Mouse (Mus musculus) CH12.LX (cell line): ENCODE data around the gene Nlrp4f. TPM values are rescaled to one million over a fixed set of nuclear protein-coding genes. Genes with fewer than 3 reads are reported as not detected.

ENCODE experiments used
- DNase-seq: peaks from one replicate; pipeline ENCODE4 v3.0.0-alpha.2; 2013; ENCODE audit errors: extremely low read depth
- H3K27ac ChIP-seq: 2 replicates; pipeline ENCODE4 v1.5.1; 2012; ENCODE audit warnings: low read depth, mild to moderate bottlenecking, control low read depth, moderate library complexity; ENCODE audit not compliant: insufficient read depth
- H3K27me3 ChIP-seq: replicated peaks from 2 replicates; pipeline ENCODE3; 2012; ENCODE audit warnings: inconsistent platforms
- H3K36me3 ChIP-seq, 2 experiments: replicated peaks in 1 of 2; 2 replicates each; pipeline versions ENCODE3 to v1.6.1; 2012; ENCODE audit warnings: inconsistent platforms in 1 of 2, low read length in 1 of 2, mild to moderate bottlenecking in 1 of 2, mixed read lengths in 1 of 2, moderate library complexity in 1 of 2; ENCODE audit not compliant: control insufficient read depth in 1 of 2, insufficient read depth in 1 of 2
- H3K4me1 ChIP-seq, 2 experiments: 2 replicates each; pipeline ENCODE4 v1.6.1; 2012; ENCODE audit warnings: inconsistent platforms in 1 of 2, moderate library complexity in 1 of 2; ENCODE audit not compliant: insufficient read depth in 2 of 2, control insufficient read depth in 1 of 2
- H3K4me2 ChIP-seq: 2 replicates; pipeline ENCODE4 v1.6.1; 2012; ENCODE audit warnings: low read depth, mild to moderate bottlenecking, control low read depth; ENCODE audit not compliant: poor library complexity, insufficient read depth, severe bottlenecking
- H3K4me3 ChIP-seq, 3 experiments: fragments of 150-350 bp in 1 of 3; sonication (generic) in 1 of 3; replicated peaks in 1 of 3; 2 replicates each; pipeline versions ENCODE3 to v1.5.1; 2011 to 2012; ENCODE audit warnings: low read depth in 2 of 3, low read length in 2 of 3, mild to moderate bottlenecking in 2 of 3, moderate library complexity in 2 of 3, control low read depth in 1 of 3, improper control_type of control experiment in 1 of 3, inconsistent platforms in 1 of 3, mixed read lengths in 1 of 3; ENCODE audit not compliant: poor library complexity in 1 of 3
- H3K79me2 ChIP-seq: replicated peaks from 2 replicates; pipeline ENCODE4 v1.6.1; 2012; ENCODE audit warnings: mild to moderate bottlenecking, moderate library complexity; ENCODE audit not compliant: control insufficient read depth, poor library complexity, insufficient read depth, severe bottlenecking; ENCODE audit errors: extremely low read depth
- H3K9ac ChIP-seq: 2 replicates; pipeline ENCODE4 v1.6.1; 2012; ENCODE audit warnings: low read depth, mild to moderate bottlenecking, control low read depth, moderate library complexity; ENCODE audit not compliant: insufficient read depth
- H3K9me3 ChIP-seq: replicated peaks from 2 replicates; pipeline ENCODE3; 2012; ENCODE audit warnings: low read length, inconsistent platforms, mixed read lengths
- CHD1 ChIP-seq: IDR thresholded peaks from 2 replicates; pipeline ENCODE4 v1.6.1; 2012; ENCODE audit warnings: low read depth, low read length, improper control_type of control experiment, inconsistent platforms
- CHD2 ChIP-seq: IDR thresholded peaks from 2 replicates; pipeline ENCODE4 v1.6.1; 2011; ENCODE audit warnings: low read length, improper control_type of control experiment
- CTCF ChIP-seq, 2 experiments: IDR thresholded peaks in 1 of 2; conservative IDR thresholded peaks in 1 of 2; 2 replicates each; pipeline ENCODE4 v1.5.1; 2011 to 2012; ENCODE audit warnings: low read depth in 2 of 2, low read length in 2 of 2, improper control_type of control experiment in 1 of 2, inconsistent platforms in 1 of 2, mild to moderate bottlenecking in 1 of 2, moderate library complexity in 1 of 2
- E2F4 ChIP-seq: IDR thresholded peaks from 2 replicates; pipeline ENCODE4 v1.6.1; 2011; ENCODE audit warnings: low read depth, low read length, improper control_type of control experiment; ENCODE audit not compliant: insufficient replicate concordance
- EP300 ChIP-seq: IDR thresholded peaks from 2 replicates; pipeline ENCODE4 v1.6.1; 2011; ENCODE audit warnings: low read length, improper control_type of control experiment
- HCFC1 ChIP-seq: IDR thresholded peaks from 2 replicates; pipeline ENCODE4 v1.6.1; 2012; ENCODE audit warnings: low read depth, mild to moderate bottlenecking, inconsistent platforms, low read length, improper control_type of control experiment
- JUN ChIP-seq: IDR thresholded peaks from 2 replicates; pipeline ENCODE4 v1.6.1; 2011; ENCODE audit warnings: low read depth, mild to moderate bottlenecking, low read length, improper control_type of control experiment, moderate library complexity; ENCODE audit not compliant: insufficient read depth
- JUND ChIP-seq: conservative IDR thresholded peaks from 2 replicates; pipeline ENCODE4 v1.6.1; 2011; ENCODE audit warnings: low read depth, low read length, improper control_type of control experiment
- KAT2A ChIP-seq: IDR thresholded peaks from 2 replicates; pipeline ENCODE4 v1.6.1; 2012; ENCODE audit warnings: low read length, improper control_type of control experiment, inconsistent platforms; ENCODE audit not compliant: insufficient replicate concordance
- MAX ChIP-seq: IDR thresholded peaks from 2 replicates; pipeline ENCODE4 v1.6.1; 2011; ENCODE audit warnings: low read length, improper control_type of control experiment
- MEF2A ChIP-seq: IDR thresholded peaks from 2 replicates; pipeline ENCODE4 v1.6.1; 2014; ENCODE audit warnings: low read depth, mild to moderate bottlenecking, inconsistent platforms, low read length, improper control_type of control experiment, borderline replicate concordance
- POLR2A ChIP-seq: IDR thresholded peaks from 2 replicates; pipeline ENCODE4 v1.6.1; 2011; ENCODE audit warnings: low read depth, mild to moderate bottlenecking, improper control_type of control experiment, low read length
- POLR2AphosphoS2 ChIP-seq: IDR thresholded peaks from 2 replicates; pipeline ENCODE4 v1.6.1; 2011; ENCODE audit warnings: low read depth, low read length, improper control_type of control experiment
- RAD21 ChIP-seq: IDR thresholded peaks from 2 replicates; pipeline ENCODE4 v1.6.1; 2011; ENCODE audit warnings: low read depth, mild to moderate bottlenecking, low read length, improper control_type of control experiment, moderate library complexity
- SIN3A ChIP-seq: IDR thresholded peaks from 2 replicates; pipeline ENCODE4 v1.6.1; 2012; ENCODE audit warnings: low read length, improper control_type of control experiment, inconsistent platforms
- UBTF ChIP-seq: IDR thresholded peaks from 2 replicates; pipeline ENCODE4 v1.6.1; 2012; ENCODE audit warnings: low read depth, mild to moderate bottlenecking, inconsistent platforms, low read length, improper control_type of control experiment, moderate library complexity
- ZMIZ1 ChIP-seq: IDR thresholded peaks from 2 replicates; pipeline ENCODE4 v1.6.1; 2012; ENCODE audit warnings: low read depth, mild to moderate bottlenecking, inconsistent platforms, low read length, improper control_type of control experiment
- dilution Hi-C: fragments of 300-500 bp; cut with MboI; formaldehyde crosslinking; loops from 2 replicates; pipeline ENCODE4 v1.14.3; 2020; ENCODE audit warnings: low sequenced_read_pairs; ENCODE audit not compliant: extremely low pct_unique_long_range_greater_than_20kb, extremely low pct_ligation_motif_present
- in situ Hi-C: fragments of 300-500 bp; cut with MboI; formaldehyde crosslinking; loops from 3 replicates; pipeline ENCODE4 v1.14.3; 2019; ENCODE audit warnings: low sequenced_read_pairs, low pct_ligation_motif_present, low pct_unique_long_range_greater_than_20kb, mixed read lengths
- polyA plus RNA-seq: library from polyadenylated mRNA; unstranded; fragments of >175 nt; gene quantifications from 2 replicates; pipeline ENCODE4 v1.2.1, GENCODE M21; 2012; ENCODE audit warnings: low read depth; ENCODE audit not compliant: insufficient read length
- total RNA-seq, 2 experiments: library from RNA; depleted of rRNA; stranded (reverse); fragments of 300-350 nt in 1 of 2; fragments of >200 nt in 1 of 2; gene quantifications; 2 replicates each; pipeline ENCODE4 v1.2.3; 2012 to 2014

The Nlrp4f gene
- total and polyA plus RNA-seq, 3 experiments, result 0.46 TPM; not detected in 2

GRCm38 (mm10) chr13:65225945-65226344 lies 20.2 kb upstream of the Nlrp4f start:
- in situ Hi-C loops, result no loop called here
- Histone ChIP-seq H3K36me3 (no peaks in the 10 kb centered on the region), H3K9ac (no peak overlapping the region), H3K4me2 (no peak overlapping the region), H3K79me2 (no peaks in the 10 kb centered on the region), H3K4me1 (no peaks in the 10 kb centered on the region), H3K27me3 (peaks cover 8% of the 10 kb centered on the region), H3K27ac (no peak overlapping the region), H3K9me3 (no peaks in the 10 kb centered on the region), H3K4me3 (no peak overlapping the region)
- dilution Hi-C loops, result no loop called here
- TF ChIP-seq HCFC1, result no peak
- no peak for TF ChIP-seq CHD1
- no peak for TF ChIP-seq POLR2A
- TF ChIP-seq UBTF, result no peak
- no peak for TF ChIP-seq JUND
- no peak for TF ChIP-seq CTCF (conservative IDR thresholded peaks at IDR 0.05 in 1 of 2, IDR thresholded peaks at IDR 0.05 in 1 of 2; ENCODE audit: low read depth in 2 of 2, low read length in 2 of 2)
- no peak for TF ChIP-seq POLR2AphosphoS2
- TF ChIP-seq E2F4, result no peak
- no peak for TF ChIP-seq CHD2
- TF ChIP-seq EP300, result no peak
- TF ChIP-seq MAX, result no peak
- TF ChIP-seq RAD21, result no peak
- no peak for TF ChIP-seq ZMIZ1
- no peak for TF ChIP-seq KAT2A
- DNase-seq, result no peak

GRCm38 (mm10) chr13:65200667-65201066 lies 5.1 kb downstream of the Nlrp4f start:
- H3K36me3 ChIP-seq, result no peaks in the 10 kb centered on the region
- dilution Hi-C loops (no loop called here), in situ Hi-C loops (no loop called here)
- H3K4me1 ChIP-seq, result no peaks in the 10 kb centered on the region
- H3K27ac ChIP-seq, result no peak overlapping the region
- no peak for DNase-seq
- H3K9ac ChIP-seq, result no peak overlapping the region
- no peaks in the 10 kb centered on the region for H3K9me3 ChIP-seq
- H3K4me3 ChIP-seq, result no peak overlapping the region
- no peak overlapping the region for H3K4me2 ChIP-seq
- H3K79me2 ChIP-seq, result no peaks in the 10 kb centered on the region
- TF ChIP-seq JUN (no peak), POLR2A (no peak), SIN3A (no peak), MEF2A (no peak), CHD1 (no peak), MAX (no peak)
- H3K27me3 ChIP-seq, result peaks cover 2% of the 10 kb centered on the region
